Mouse (Mus musculus) forebrain, embryonic 16.5 days (tissue): ENCODE measurements around the gene BC035044. TPM values are rescaled to one million over a fixed set of nuclear protein-coding genes. Genes with fewer than 3 reads are reported as not detected.

Source experiments
- ATAC-seq: fragments of 200-750 bp; cut with Nextera tagmentation; 2 replicates; pipeline ENCODE4 v1.8.0; 2017; ENCODE audit warnings: mild to moderate bottlenecking, moderate library complexity
- H3K27ac ChIP-seq: fragments of 300-500 bp; sonication (generic); 2 replicates; pipeline ENCODE4 v1.5.1; 2014; ENCODE audit warnings: low read length, control low read depth
- H3K27me3 ChIP-seq: fragments of 300-500 bp; sonication (generic); replicated peaks from 2 replicates; pipeline ENCODE4 v1.6.1; 2014; ENCODE audit warnings: low read length; ENCODE audit not compliant: control insufficient read depth, insufficient read depth
- H3K36me3 ChIP-seq: fragments of 300-500 bp; sonication (generic); 2 replicates; pipeline ENCODE4 v1.6.1; 2014; ENCODE audit not compliant: control insufficient read depth, insufficient read depth
- H3K4me1 ChIP-seq: fragments of 300-500 bp; sonication (generic); replicated peaks from 2 replicates; pipeline ENCODE4 v1.6.1; 2014; ENCODE audit warnings: low read length; ENCODE audit not compliant: control insufficient read depth, insufficient read depth
- H3K4me2 ChIP-seq: fragments of 300-500 bp; sonication (generic); 2 replicates; pipeline ENCODE4 v1.6.1; 2014; ENCODE audit warnings: mild to moderate bottlenecking, low read length, control low read depth
- H3K4me3 ChIP-seq: fragments of 300-500 bp; sonication (generic); replicated peaks from 2 replicates; pipeline ENCODE4 v1.5.1; 2014; ENCODE audit warnings: mild to moderate bottlenecking, low read length, control low read depth
- H3K9ac ChIP-seq: fragments of 300-500 bp; sonication (generic); replicated peaks from 2 replicates; pipeline ENCODE4 v1.6.1; 2014; ENCODE audit warnings: low read depth, low read length, control low read depth
- H3K9me3 ChIP-seq: fragments of 300-500 bp; sonication (generic); 2 replicates; pipeline ENCODE4 v1.6.1; 2016; ENCODE audit warnings: low read length; ENCODE audit not compliant: control insufficient read depth
- WGBS: fragments of 180-500 bp; shearing (Covaris S2); extraction: QIAGEN DNeasy Blood & Tissue Kit; methylation state at CpG from one replicate; pipeline ENCODE4 v1.1.7; 2014; 5-methylcytosine and 5-hydroxymethylcytosine counted together
- polyA plus RNA-seq: library from polyadenylated mRNA; unstranded; fragments of >200 nt; fragmentation: Nextera tagmentation; extraction: Ambion mirVana; gene quantifications from 2 replicates; pipeline ENCODE4 v1.2.1, GENCODE M21; 2015

Gene BC035044
- polyA plus RNA-seq, 1 experiment from 2014 or later, result 0.34 TPM

DNA sequence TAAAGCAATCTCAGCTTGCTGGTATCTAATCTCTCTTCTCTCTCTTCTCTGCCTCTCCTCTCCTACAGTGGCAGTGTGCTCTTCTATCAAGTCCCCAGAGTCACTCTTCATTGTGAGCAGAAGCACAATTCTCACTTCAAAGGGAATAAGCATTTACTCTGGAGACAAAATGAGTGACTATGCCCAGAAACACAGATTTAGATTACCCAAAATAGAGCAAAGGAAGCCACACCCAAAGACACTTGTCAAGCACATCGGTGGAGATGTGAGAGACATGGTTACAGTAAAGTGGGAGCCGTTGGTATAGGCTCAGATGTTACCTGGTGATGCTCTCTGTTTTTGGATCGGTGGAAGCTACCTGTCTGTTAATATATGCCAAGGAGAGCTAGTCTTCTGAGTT is 38.2 kb downstream of the BC035044 start:
- Histone ChIP-seq H3K36me3 (no peaks in the 10 kb centered on the region), H3K27me3 (no peaks in the 10 kb centered on the region), H3K9ac (no peak overlapping the region), H3K4me3 (no peak overlapping the region), H3K27ac (no peak overlapping the region), H3K4me2 (no peak overlapping the region), H3K4me1 (no peaks in the 10 kb centered on the region; the same call in 1 of the 2 replicates), H3K9me3 (no peaks in the 10 kb centered on the region)
- ATAC-seq, result no peak
- 90% methylated on average over 3 of the region's 3 CpGs for WGBS

DNA sequence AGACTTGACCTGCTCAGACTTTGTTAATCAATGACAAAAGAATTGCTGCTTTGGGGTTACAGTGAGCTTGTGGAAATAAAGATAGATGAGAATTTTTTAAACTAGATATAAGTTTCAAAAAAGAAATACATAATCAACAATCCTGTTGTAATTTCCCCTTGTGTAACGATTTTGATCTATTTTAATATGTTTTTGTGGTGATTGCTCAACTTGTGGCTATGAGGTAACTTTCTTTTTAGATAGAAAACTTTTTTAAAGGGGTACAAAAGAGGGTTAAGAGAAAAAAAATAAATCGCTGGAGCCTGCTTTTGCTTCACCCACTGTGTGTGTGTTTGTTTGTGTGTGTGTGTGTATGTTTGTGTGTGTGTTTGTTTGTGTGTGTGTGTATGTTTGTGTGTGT is 39.8 kb downstream of the BC035044 start:
- no peak for ATAC-seq
- 91% methylated on average over 2 of the region's 2 CpGs for WGBS
- no peaks in the 10 kb centered on the region for H3K27me3 ChIP-seq

DNA sequence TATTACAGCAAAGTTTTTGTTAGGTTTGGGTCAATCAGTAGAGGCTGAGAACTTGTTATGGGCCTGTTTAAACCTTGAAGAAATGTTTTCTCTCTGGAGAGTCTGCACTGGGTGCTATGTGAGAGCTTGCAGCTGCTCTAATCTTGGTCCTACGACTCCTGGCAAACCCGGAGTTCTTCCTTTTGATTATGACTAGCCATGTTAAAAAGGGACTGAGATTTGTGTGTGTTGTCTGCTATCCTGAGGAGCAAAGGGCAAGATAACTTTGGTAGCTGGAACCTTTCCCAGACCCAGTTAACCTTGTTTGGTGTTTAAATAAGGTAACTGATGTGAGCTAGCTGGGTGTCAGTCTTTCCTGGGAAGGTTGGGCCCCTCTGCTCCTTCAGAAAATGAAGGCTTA is 40.3 kb downstream of the BC035044 start:
- H3K4me1 ChIP-seq, result no peaks in the 10 kb centered on the region; the same call in 1 of the 2 replicates
- no peak overlapping the region for H3K4me2 ChIP-seq
- ATAC-seq, result no peak
- H3K36me3 ChIP-seq, result no peaks in the 10 kb centered on the region
- no peak overlapping the region for H3K4me3 ChIP-seq
- no peaks in the 10 kb centered on the region for H3K27me3 ChIP-seq
- H3K9me3 ChIP-seq, result no peaks in the 10 kb centered on the region
- WGBS, result 79% methylated on average over 2 of the region's 2 CpGs
- no peak overlapping the region for H3K27ac ChIP-seq
- no peak overlapping the region for H3K9ac ChIP-seq

More for the DNA sequence above, 39.8 kb downstream of the BC035044 start:
- H3K4me2 ChIP-seq, result no peak overlapping the region
- H3K4me1 ChIP-seq, result no peaks in the 10 kb centered on the region; the same call in 1 of the 2 replicates
- no peaks in the 10 kb centered on the region for H3K36me3 ChIP-seq
- no peak overlapping the region for H3K27ac ChIP-seq
- no peak overlapping the region for H3K4me3 ChIP-seq
- H3K9me3 ChIP-seq, result no peaks in the 10 kb centered on the region
- H3K9ac ChIP-seq, result no peak overlapping the region

DNA sequence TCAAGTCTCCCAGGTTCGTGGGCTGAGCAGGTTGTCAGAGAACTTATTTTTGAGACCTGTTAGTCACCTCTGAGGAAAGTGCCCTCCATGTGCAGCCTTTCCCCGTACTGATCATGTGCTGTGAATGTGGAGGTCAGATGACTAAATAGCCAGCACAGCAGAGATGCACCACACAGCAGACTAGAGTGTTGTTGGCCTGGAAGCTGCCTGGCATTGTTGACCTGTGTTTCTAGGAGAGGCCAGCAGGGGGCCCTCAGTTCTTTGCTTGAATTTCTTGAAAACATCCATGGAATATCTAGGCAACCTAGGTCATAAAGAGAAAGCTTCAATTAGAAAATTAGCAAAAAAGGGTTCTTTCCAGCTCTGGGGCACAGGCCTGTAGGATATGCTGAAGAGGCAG is 41.0 kb downstream of the BC035044 start:
- Histone ChIP-seq H3K9me3 (no peaks in the 10 kb centered on the region), H3K4me1 (no peaks in the 10 kb centered on the region; the same call in 1 of the 2 replicates), H3K27ac (no peak overlapping the region), H3K9ac (no peak overlapping the region), H3K4me3 (no peak overlapping the region), H3K36me3 (no peaks in the 10 kb centered on the region), H3K27me3 (no peaks in the 10 kb centered on the region), H3K4me2 (no peak overlapping the region)
- WGBS, result 64% methylated on average over 2 of the region's 2 CpGs
- ATAC-seq, result peak; percentile 22; the same call in 1 of the 2 replicates

DNA sequence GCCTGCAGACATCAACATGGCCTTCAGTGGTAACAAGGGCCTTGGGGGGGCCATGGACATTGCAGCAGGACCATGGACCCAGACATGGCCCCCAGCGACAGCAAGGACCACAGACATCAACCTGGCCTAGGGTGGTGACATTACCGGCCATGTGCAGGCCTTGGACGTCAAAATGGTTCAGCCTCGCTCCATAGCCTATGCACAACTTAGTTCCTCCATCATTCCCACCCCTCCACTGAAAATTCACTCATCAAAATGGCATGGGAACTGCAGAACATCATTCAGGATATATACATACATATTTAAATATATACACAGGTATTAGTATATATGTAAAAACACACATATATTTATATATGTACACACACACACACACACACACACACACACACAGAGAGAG is 43.5 kb downstream of the BC035044 start:
- Histone ChIP-seq H3K9me3 (no peaks in the 10 kb centered on the region), H3K4me1 (peaks cover 8% of the 10 kb centered on the region), H3K9ac (no peak overlapping the region), H3K27me3 (no peaks in the 10 kb centered on the region), H3K36me3 (no peaks in the 10 kb centered on the region), H3K4me3 (no peak overlapping the region), H3K27ac (no peak overlapping the region), H3K4me2 (no peak overlapping the region)
- WGBS, result 86% methylated on average over 4 of the region's 4 CpGs
- ATAC-seq, result no peak

DNA sequence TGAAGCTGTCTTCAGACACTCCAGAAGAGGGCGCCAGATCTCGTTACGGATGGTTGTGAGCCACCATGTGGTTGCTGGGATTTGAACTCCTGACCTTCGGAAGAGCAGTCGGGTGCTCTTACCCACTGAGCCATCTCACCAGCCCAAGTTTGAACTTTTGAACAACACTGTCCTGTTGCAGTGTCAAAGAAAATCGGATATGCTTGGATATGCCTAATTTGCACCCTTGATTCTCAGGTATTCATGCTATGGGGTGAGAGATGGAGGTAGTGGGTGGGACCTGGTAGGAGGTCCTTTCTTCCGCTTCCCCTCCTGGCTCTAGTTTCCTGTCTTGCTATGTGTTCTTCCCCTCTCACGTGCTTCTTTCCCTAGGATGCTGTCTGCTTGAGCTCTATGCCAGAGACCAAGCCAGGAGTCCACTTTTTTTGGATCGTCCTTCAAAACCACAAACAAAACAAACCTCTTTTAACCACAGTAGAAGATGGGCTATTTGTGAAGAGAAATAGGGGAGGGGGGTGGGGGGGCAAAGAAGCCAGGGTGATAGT is 44.9 kb downstream of the BC035044 start:
- Histone ChIP-seq H3K4me3 (no peak overlapping the region), H3K27ac (no peak overlapping the region), H3K27me3 (no peaks in the 10 kb centered on the region), H3K36me3 (no peaks in the 10 kb centered on the region), H3K4me1 (peaks cover 16% of the 10 kb centered on the region), H3K9me3 (no peaks in the 10 kb centered on the region), H3K4me2 (no peak overlapping the region), H3K9ac (no peak overlapping the region)
- WGBS, result 68% methylated on average over 6 of the region's 9 CpGs
- ATAC-seq, result no peak

DNA sequence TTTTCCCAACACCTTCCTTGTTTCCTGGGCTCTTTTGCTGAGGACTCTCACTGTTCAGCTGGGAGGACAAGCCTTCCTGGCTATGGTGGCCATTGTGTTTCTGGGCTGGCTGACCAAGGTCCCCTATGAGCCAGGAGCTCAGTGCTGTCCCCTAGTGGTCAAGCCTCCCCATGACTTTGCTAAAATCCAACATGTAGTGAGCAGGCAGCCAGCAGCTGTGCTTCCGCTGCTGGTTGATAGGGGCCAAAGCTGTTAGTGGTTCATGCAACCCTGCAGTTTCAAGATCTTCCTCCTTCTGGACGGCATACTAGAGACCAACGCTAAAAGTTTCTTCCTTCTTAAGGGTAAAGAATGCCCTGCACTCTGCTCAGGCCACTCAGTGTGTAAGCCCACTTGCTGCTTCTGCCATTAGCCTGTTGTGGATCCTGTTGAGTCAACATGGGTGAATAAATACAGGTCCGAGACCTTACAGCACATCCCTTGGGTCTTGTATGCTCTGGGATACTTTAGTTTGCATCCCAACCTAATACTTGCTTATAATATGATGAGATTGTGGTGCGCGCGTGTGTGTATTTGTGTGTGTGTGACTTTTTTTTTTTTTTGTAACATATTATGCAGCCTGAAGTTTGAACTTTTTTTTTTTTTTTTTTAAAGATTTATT is 45.5 kb downstream of the BC035044 start:
- peaks cover 16% of the 10 kb centered on the region for H3K4me1 ChIP-seq
- 28% methylated on average over 7 of the region's 7 CpGs for WGBS
- no peak overlapping the region for H3K4me2 ChIP-seq
- no peak overlapping the region for H3K9ac ChIP-seq
- H3K4me3 ChIP-seq, result no peak overlapping the region
- no peak for ATAC-seq
- no peak overlapping the region for H3K27ac ChIP-seq
- H3K36me3 ChIP-seq, result no peaks in the 10 kb centered on the region
- H3K9me3 ChIP-seq, result no peaks in the 10 kb centered on the region
- H3K27me3 ChIP-seq, result no peaks in the 10 kb centered on the region

DNA sequence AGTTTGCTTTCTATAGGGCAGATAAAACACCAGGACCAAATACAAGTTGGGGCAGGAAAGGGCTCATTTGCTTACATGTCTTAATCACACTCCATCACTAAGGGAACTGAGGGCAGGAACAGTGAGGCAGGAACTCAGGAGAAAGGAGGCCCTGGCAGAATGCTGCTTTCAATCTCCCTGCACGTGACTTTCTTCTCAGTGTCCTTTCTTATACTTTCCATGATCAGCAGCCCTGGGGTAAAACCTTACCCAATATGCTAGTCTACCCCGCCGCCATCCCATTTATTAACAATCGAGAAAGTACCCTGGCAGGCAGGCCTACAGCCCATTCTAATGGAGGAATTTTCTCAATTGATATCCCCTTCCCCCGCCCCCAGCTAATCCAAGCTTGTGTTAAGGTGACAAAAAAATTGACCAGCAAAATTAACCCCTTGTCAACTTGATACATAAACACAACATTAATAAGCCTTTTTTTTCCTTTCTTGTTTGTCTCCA is 46.3 kb downstream of the BC035044 start:
- H3K9me3 ChIP-seq, result no peaks in the 10 kb centered on the region
- ATAC-seq, result no peak
- H3K4me1 ChIP-seq, result peaks cover 20% of the 10 kb centered on the region
- no peak overlapping the region; the same call in 1 of the 2 replicates for H3K4me3 ChIP-seq
- no peaks in the 10 kb centered on the region for H3K36me3 ChIP-seq
- H3K27ac ChIP-seq, result no peak overlapping the region
- H3K27me3 ChIP-seq, result no peaks in the 10 kb centered on the region
- WGBS, result 61% methylated on average over 5 of the region's 5 CpGs
- no peak overlapping the region; the same call in 1 of the 2 replicates for H3K9ac ChIP-seq
- peak overlapping the region; percentile 71 for H3K4me2 ChIP-seq

DNA sequence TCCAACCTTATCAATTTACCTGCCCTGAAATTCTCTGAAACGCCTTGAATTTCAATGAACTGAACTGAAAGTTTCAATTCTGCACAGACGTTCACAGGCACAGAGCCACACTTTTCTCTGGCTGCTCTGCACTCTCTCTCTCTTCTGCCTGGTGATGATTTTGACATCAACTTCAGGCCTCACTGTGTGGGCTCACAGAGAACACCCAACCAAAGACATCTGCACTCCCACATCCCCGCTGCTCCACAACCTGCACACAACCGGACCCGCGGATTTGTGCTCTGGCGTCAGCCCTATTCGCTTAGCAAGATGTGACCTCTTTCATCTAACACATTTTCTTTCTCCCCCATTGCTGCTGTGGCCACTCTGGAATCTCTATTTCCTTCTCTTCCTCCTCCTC is 46.8 kb downstream of the BC035044 start:
- H3K27ac ChIP-seq, result peak overlapping the region; percentile 28; the same call in 1 of the 2 replicates
- H3K9me3 ChIP-seq, result no peaks in the 10 kb centered on the region
- no peaks in the 10 kb centered on the region for H3K36me3 ChIP-seq
- peaks cover 22% of the 10 kb centered on the region for H3K4me1 ChIP-seq
- H3K4me3 ChIP-seq, result peak overlapping the region; percentile 94
- peak overlapping the region; percentile 44; the same call in 1 of the 2 replicates for H3K9ac ChIP-seq
- ATAC-seq, result no peak
- H3K4me2 ChIP-seq, result peak overlapping the region; percentile 71
- no peaks in the 10 kb centered on the region for H3K27me3 ChIP-seq
- WGBS, result 25% methylated on average over 8 of the region's 8 CpGs
